Mouse (Mus musculus): ENCODE data around the gene Olfr1509. TPM values are rescaled to one million over a fixed set of nuclear protein-coding genes. Genes with fewer than 3 reads are reported as not detected.
A peak's percentile ranks its signal among the peaks of the same experiment; 100 is the strongest.
"Not testable (repeated sequence)": the region's sequence is repeated elsewhere in the genome, so short reads cannot be mapped to it uniquely, and the experiment has no call there.

Olfr1509 gene
- total RNA-seq (2014; fragmentation: Nextera tagmentation) (not detected in 2 replicates), total RNA-seq (2017) (not detected in 2 replicates)

GRCm38 (mm10) chr14:52442690-52443089 is at the start of gene Olfr1509:
Gene Olfr1509, plus strand, starts transcription at chr14:52442990.
- ATAC-seq (replicated peaks; ENCODE audit: low FRiP score, low TSS enrichment, poor library complexity, severe bottlenecking): no peak

DNA sequence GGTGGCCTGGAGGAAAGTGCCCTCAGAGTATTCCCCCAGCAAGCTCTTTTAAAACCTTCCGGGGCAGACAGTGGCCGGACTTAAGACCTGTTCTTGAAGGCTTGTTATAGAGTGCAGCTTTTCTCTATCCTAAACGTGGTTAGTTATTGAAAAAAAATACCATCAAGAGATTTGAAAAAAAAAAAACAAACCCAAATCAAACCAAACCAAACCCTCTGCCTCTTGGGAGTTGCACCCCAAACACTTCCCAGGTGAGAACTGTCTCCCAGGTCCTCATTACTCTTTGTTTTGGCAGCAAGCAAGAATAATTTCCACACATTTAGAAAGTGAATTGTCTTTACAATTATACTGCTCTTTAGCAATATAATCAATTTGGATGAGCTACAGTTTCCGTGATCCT is 45.5 kb upstream of the Olfr1509 start, which contains the start of gene Olfr1511:
Olfr1511 (minus strand) TSS at position 101 of the 400 bp plus-strand sequence.
- ATAC-seq (replicated peaks; ENCODE audit: low FRiP score, low TSS enrichment, poor library complexity, severe bottlenecking): no peak

- not testable (repeated sequence) for ATAC-seq (replicated peaks; ENCODE audit: low FRiP score, low TSS enrichment, poor library complexity, severe bottlenecking)
These were observed 32.5 kb upstream of the Olfr1509 start for GRCm38 (mm10) chr14:52410142-52410919.

DNA sequence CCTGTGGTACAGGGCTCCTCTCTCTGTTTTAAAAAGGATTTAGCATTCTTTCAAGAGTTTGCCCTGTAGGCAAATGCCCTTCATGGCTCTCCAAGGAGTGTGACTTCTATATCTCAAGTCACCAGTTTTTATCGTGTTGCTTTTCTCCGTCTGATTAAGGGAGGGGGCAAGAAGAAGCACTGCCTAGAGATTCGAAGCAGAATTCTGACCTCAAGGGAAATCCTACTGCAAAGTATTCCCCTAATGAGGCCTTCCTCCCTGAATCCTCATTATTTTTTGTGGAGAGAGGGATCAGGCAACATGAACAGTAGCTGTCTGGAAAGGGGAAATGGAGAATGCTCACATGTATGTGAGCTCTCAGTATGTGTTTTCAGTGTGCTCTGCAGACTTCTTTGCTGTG is 28.5 kb upstream of the Olfr1509 start, which contains the start of gene Olfr1510:
Olfr1510 (minus strand) TSS at position 101 of the 400 bp plus-strand sequence.
- ATAC-seq (replicated peaks; ENCODE audit: low FRiP score, low TSS enrichment, poor library complexity, severe bottlenecking): no peak

DNA sequence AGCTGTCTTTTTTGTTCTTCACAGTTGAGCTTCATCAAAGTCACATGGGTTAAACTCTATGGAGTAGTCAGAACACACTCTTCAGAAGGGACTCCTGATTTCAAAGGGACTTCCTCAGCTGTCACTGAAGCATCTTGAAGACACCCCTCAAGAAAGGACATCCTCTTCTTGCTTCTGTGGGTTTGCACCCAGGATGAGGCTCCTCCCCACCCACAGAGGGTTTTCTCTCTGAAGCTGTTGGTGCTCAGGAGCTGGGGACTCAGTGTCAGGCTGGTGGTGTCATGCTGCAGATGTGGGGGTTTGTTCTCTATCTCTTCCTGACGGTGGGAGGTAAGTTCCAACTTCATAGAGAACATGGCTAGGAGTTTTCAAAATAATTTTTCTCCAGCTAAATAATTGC is 15.1 kb upstream of the Olfr1509 start:
- no peak for ATAC-seq (replicated peaks; ENCODE audit: low FRiP score, low TSS enrichment, poor library complexity, severe bottlenecking)

GRCm38 (mm10) chr14:52451138-52451537 is 8.3 kb downstream of the Olfr1509 start:
- ATAC-seq (replicated peaks; ENCODE audit: low FRiP score, low TSS enrichment, poor library complexity, severe bottlenecking): peak; percentile 77; the same call in 1 of the 2 replicates

GRCm38 (mm10) chr14:52461928-52462327 is 19.1 kb downstream of the Olfr1509 start:
- no peak for ATAC-seq (replicated peaks; ENCODE audit: low FRiP score, low TSS enrichment, poor library complexity, severe bottlenecking)

DNA sequence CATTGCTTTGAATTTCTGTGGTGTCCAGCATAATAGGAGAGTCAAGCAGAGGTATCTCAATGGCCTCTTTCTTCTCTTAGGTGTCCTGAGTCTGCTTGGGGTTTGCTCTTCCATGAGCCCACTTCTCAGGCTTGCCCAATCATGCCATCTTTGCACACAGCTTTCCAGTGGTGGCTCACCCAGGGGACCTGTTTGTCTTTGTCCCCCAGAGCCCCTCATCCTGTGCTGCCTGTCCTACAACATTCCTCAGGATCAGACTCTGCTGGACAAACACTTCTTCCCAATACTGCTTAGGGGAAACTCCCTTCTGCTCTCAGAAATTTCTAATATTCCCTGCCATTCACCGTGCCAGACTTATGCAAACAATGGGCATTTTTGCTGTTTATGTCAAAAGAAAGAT is 22.9 kb downstream of the Olfr1509 start:
- ATAC-seq (replicated peaks; ENCODE audit: low FRiP score, low TSS enrichment, poor library complexity, severe bottlenecking): no peak

DNA sequence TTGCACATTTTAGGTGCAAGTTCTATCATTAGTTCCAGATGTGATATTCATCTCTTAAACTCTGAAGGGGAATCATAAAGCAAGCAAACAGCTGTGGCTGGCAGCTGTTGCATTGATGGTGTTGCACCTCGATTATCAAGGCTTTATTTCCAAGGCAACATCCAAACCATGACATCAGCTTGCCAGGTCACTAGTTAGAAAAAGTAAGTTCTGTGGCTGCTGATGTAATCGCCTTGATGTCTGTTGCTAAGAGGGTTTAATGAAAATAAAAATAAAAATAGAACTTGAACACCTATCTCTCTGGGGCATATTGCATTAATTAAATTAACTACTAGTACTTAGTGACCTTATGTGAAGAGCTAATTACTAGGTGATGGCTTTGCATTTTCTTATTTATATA is 24.6 kb downstream of the Olfr1509 start, which contains the start of gene Olfr1508:
Olfr1508 (minus strand) TSS at position 101 of the 400 bp plus-strand sequence.
- no peak for ATAC-seq (replicated peaks; ENCODE audit: low FRiP score, low TSS enrichment, poor library complexity, severe bottlenecking)

DNA sequence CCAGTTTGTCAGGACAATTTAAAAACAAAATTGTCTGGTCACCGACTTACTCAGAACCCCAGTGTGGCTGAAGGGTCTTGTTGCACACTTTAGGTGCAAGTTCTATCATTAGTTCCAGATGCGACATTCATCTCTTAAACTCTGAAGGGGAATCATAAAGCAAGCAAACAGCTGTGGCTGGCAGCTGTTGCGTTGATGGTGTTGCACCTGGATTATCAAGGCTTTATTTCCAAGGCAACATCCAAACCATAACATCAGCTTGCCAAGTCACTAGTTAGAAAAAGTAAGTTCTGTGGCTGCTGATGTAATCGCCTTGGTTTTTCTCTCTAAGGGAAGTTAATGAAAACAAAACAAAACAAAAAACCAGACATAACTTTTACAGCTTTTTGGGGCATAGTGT is 52.7 kb downstream of the Olfr1509 start, which contains the start of gene Olfr1507:
Olfr1507 (minus strand) TSS at position 234 of the 400 bp plus-strand sequence.
- no peak for ATAC-seq (replicated peaks; ENCODE audit: low FRiP score, low TSS enrichment, poor library complexity, severe bottlenecking)

Other genes with a start within 250 kb of the Olfr1509 start
- gene Supt16, start 245.6 kb upstream of the Olfr1509 start, total RNA-seq (2014; fragmentation: Nextera tagmentation): 111 and 153 TPM in 2 replicates
- gene Supt16, start 245.6 kb upstream of the Olfr1509 start, total RNA-seq (2017): 297 and 346 TPM in 2 replicates
- 108 and 137 TPM in 2 replicates for gene Chd8, start 185.2 kb upstream of the Olfr1509 start, total RNA-seq (2014; fragmentation: Nextera tagmentation)
- gene Chd8, start 185.2 kb upstream of the Olfr1509 start, total RNA-seq (2017): 52.5 and 86.4 TPM in 2 replicates
- 24.9 and 26.9 TPM in 2 replicates for gene Tox4, start 163.8 kb upstream of the Olfr1509 start, total RNA-seq (2014; fragmentation: Nextera tagmentation)
- gene Tox4, start 163.8 kb upstream of the Olfr1509 start, total RNA-seq (2017): 29.7 and 32.5 TPM in 2 replicates
- gene Rab2b, start 163.4 kb upstream of the Olfr1509 start, total RNA-seq (2014; fragmentation: Nextera tagmentation): 5.3 and 6.9 TPM in 2 replicates
- 4.8 and 14.1 TPM in 2 replicates for gene Rab2b, start 163.4 kb upstream of the Olfr1509 start, total RNA-seq (2017)
- gene Mettl3, start 137.9 kb upstream of the Olfr1509 start, total RNA-seq (2014; fragmentation: Nextera tagmentation): 99.9 and 106 TPM in 2 replicates
- 80.9 and 82.8 TPM in 2 replicates for gene Mettl3, start 137.9 kb upstream of the Olfr1509 start, total RNA-seq (2017)
- 0.54 and 1.5 TPM in 2 replicates for gene Sall2, start 114.2 kb upstream of the Olfr1509 start, total RNA-seq (2014; fragmentation: Nextera tagmentation)
- 1.4 TPM in 1 of 2 replicates, not detected in the other for gene Sall2, start 114.2 kb upstream of the Olfr1509 start, total RNA-seq (2017)
- gene Olfr1513, start 86.6 kb upstream of the Olfr1509 start, total RNA-seq (2014; fragmentation: Nextera tagmentation): not detected in 2 replicates
- not detected in 2 replicates for gene Olfr1513, start 86.6 kb upstream of the Olfr1509 start, total RNA-seq (2017)
- gene Olfr1512, start 63.8 kb upstream of the Olfr1509 start, total RNA-seq (2014; fragmentation: Nextera tagmentation): not detected in 2 replicates
- not detected in 2 replicates for gene Olfr1512, start 63.8 kb upstream of the Olfr1509 start, total RNA-seq (2017)
- not detected in 2 replicates for gene Olfr1511, start 45.6 kb upstream of the Olfr1509 start, total RNA-seq (2014; fragmentation: Nextera tagmentation)
- not detected in 2 replicates for gene Olfr1511, start 45.6 kb upstream of the Olfr1509 start, total RNA-seq (2017)
- gene Olfr1510, start 28.6 kb upstream of the Olfr1509 start, total RNA-seq (2014; fragmentation: Nextera tagmentation): not detected in 2 replicates
- gene Olfr1510, start 28.6 kb upstream of the Olfr1509 start, total RNA-seq (2017): not detected in 2 replicates
- gene Olfr1508, start 24.5 kb downstream of the Olfr1509 start, total RNA-seq (2014; fragmentation: Nextera tagmentation): not detected in 2 replicates
- not detected in 2 replicates for gene Olfr1508, start 24.5 kb downstream of the Olfr1509 start, total RNA-seq (2017)
- gene Olfr1507, start 52.8 kb downstream of the Olfr1509 start, total RNA-seq (2014; fragmentation: Nextera tagmentation): not detected in 2 replicates
- gene Olfr1507, start 52.8 kb downstream of the Olfr1509 start, total RNA-seq (2017): not detected in 2 replicates